Mouse (Mus musculus): ENCODE measurements around the gene Smad1.
A peak's percentile ranks its signal among the peaks of the same experiment; 100 is the strongest.

GRCm38 (mm10) chr8:79294610-79295275 lies 104.6 kb downstream of the Smad1 start, which contains the start of gene Mmaa:
- TF ChIP-seq POLR2A (IDR thresholded peaks at IDR 0.05; ENCODE audit: borderline replicate concordance, extremely low read depth, insufficient read depth, insufficient read length, poor library complexity, severe bottlenecking) (peak; percentile 94), CTCF (IDR thresholded peaks at IDR 0.05; ENCODE audit: borderline replicate concordance, extremely low read depth, insufficient read depth, insufficient read length) (peak; percentile 51)
